Mouse (Mus musculus) stomach, postnatal 0 days (tissue): ENCODE measurements at regions not wholly inside any gene's neighbourhood (a gene's known extent, or its start where the extent isn't known, plus 50 kb on each side); places are given as distances from the start of the nearest gene placed in this dataset.

Experiments used
- CTCF ChIP-seq: IDR thresholded peaks from 2 replicates; pipeline ENCODE4 v1.5.1; 2016; ENCODE audit warnings: antibody characterized with exemption, low read depth, mild to moderate bottlenecking, moderate library complexity
- EP300 ChIP-seq: optimal IDR thresholded peaks from 2 replicates; pipeline ENCODE3; 2016; ENCODE audit warnings: antibody characterized with exemption

DNA sequence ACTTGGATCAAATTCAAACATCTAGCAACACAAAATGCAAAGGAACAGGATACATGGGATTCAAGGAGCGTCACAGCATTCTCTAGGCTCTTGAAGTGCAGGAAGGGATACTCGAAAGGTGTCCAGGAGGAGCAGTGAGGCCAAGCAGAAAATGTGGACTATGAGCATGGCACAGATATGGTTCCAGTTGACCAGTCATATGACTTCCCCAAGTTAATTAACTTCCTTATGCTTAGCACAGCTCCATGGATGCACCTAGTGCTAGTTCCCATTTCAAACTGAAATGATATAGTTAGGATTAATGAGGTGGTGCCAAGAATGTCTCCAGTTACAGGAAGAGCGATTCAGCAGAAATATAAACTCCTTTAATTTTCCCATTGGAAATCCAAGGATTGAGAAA lies 95.2 kb upstream of the Steap1 start:
- TF ChIP-seq EP300 = no peak
- TF ChIP-seq CTCF = no peak
